In the genomic region with DNA sequence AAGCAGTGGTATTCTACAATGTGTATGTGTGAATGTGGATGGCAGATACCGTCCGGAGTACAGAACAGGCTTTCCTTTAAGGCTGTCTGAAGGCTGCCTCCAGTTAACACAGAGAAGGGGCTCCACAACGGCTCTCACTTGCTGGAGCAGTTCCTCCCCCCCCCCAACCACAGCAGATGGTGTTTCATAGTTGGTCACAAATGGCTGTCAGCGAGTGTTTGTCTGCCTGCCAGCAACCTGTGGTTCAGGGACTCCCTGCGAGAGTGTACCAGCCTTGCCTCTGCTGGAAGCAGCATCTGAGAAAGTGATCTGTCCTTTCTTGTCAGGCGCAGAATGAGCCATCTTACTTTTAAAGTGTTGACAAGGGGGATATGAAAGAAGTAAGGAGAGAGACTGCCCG, we compare ENCODE assay signal across 17 mouse cellular contexts. TPM values are rescaled to one million over a fixed set of nuclear protein-coding genes. Genes with fewer than 3 reads are reported as not detected.
A peak's percentile ranks its signal among the peaks of the same experiment; 100 is the strongest.
DNase-seq lines count a peak whose midpoint lies in the region; ATAC-seq lines count a peak whose summit lies in the region.
"Had no signal": no experiment of that assay in that cellular context is flagged by ENCODE, and none has a peak within 500 bp of the region (broad histone marks: within the 10 kb centered on the region; RNA-seq: fewer than 3 reads in every experiment).

No protein-coding gene starts in this region.

- no peaks in the 10 kb centered on the region for H3K36me3 ChIP-seq in midbrain, embryonic 11.5 days (ENCODE audit: control insufficient read depth, insufficient read depth, low read length)
- H3K36me3 ChIP-seq in midbrain, embryonic 13.5 days: no peaks in the 10 kb centered on the region
- H3K36me3 ChIP-seq in hindbrain, embryonic 14.5 days (replicated peaks; ENCODE audit: control insufficient read depth, insufficient read depth): no peaks in the 10 kb centered on the region
- H3K36me3 ChIP-seq: embryonic facial prominence, embryonic 15.5 days had no signal

- H3K4me1 ChIP-seq in midbrain, embryonic 11.5 days (ENCODE audit: control insufficient read depth, insufficient read depth, low read length): peaks cover 3% of the 10 kb centered on the region; the same call in 1 of the 2 replicates
- peaks cover 18% of the 10 kb centered on the region for H3K4me1 ChIP-seq in midbrain, embryonic 13.5 days (replicated peaks)
- H3K4me1 ChIP-seq in hindbrain, embryonic 14.5 days (replicated peaks; ENCODE audit: control insufficient read depth, insufficient read depth, low read length): no peaks in the 10 kb centered on the region
- H3K4me1 ChIP-seq: embryonic facial prominence, embryonic 15.5 days had no signal

- peak; percentile 65 for DNase-seq in midbrain, embryonic 11.5 days (ENCODE audit: low spot score, missing footprints)
- DNase-seq in cerebellum, postnatal 10 days: peak; percentile 98 to 99
- DNase-seq in hindbrain, embryonic 14.5 days (ENCODE audit: low spot score): peak; percentile 59
- DNase-seq in thymus, postnatal 10 days (ENCODE audit: low spot score in 2 of 2): peak; percentile 40 to 49
- no peak for DNase-seq in spleen, postnatal 10 days (ENCODE audit: low spot score in 2 of 2)
- DNase-seq in MN1 (ENCODE audit: low spot score): no peak
- DNase-seq: gastrocnemius, postnatal 14 days; heart, postnatal 36 days; right cerebral cortex, postnatal 14 days had no signal

- no peaks in the 10 kb centered on the region; the same call in 1 of the 2 replicates for H3K9me3 ChIP-seq in midbrain, embryonic 11.5 days (ENCODE audit: control insufficient read depth, low read length)
- 0 out of 2 replicates have a peak, but pooled peaks cover 1% of the 10 kb centered on the region for H3K9me3 ChIP-seq in midbrain, embryonic 13.5 days
- no peaks in the 10 kb centered on the region for H3K9me3 ChIP-seq in hindbrain, embryonic 14.5 days (ENCODE audit: control insufficient read depth, low read length)
- H3K9me3 ChIP-seq: embryonic facial prominence, embryonic 15.5 days had no signal

- no peak overlapping the region for H3K4me3 ChIP-seq in midbrain, embryonic 11.5 days (ENCODE audit: low read depth, low read length)
- H3K4me3 ChIP-seq in midbrain, embryonic 13.5 days (replicated peaks): no peak overlapping the region
- no peak overlapping the region for H3K4me3 ChIP-seq in hindbrain, embryonic 14.5 days (replicated peaks; ENCODE audit: low read length)
- H3K4me3 ChIP-seq: embryonic facial prominence, embryonic 15.5 days had no signal

- H3K9ac ChIP-seq in midbrain, embryonic 11.5 days (ENCODE audit: low read length): no peak overlapping the region
- H3K9ac ChIP-seq in midbrain, embryonic 13.5 days (replicated peaks): no peak overlapping the region
- no peak overlapping the region for H3K9ac ChIP-seq in hindbrain, embryonic 14.5 days
- H3K9ac ChIP-seq: embryonic facial prominence, embryonic 15.5 days had no signal

- 65% methylated on average over 7 of the region's 7 CpGs for WGBS in midbrain, embryonic 11.5 days
- WGBS in midbrain, embryonic 13.5 days: 43% methylated on average over 7 of the region's 7 CpGs
- 37% methylated on average over 7 of the region's 7 CpGs for WGBS in hindbrain, embryonic 14.5 days

- H3K27me3 ChIP-seq in midbrain, embryonic 11.5 days (ENCODE audit: control insufficient read depth, insufficient read depth, low read length): no peaks in the 10 kb centered on the region
- peaks cover 7% of the 10 kb centered on the region; the same call in 1 of the 2 replicates for H3K27me3 ChIP-seq in midbrain, embryonic 13.5 days
- peaks cover 29% of the 10 kb centered on the region for H3K27me3 ChIP-seq in hindbrain, embryonic 14.5 days (ENCODE audit: control insufficient read depth, insufficient read depth, low read length)
- H3K27me3 ChIP-seq: embryonic facial prominence, embryonic 15.5 days had no signal

- no peak overlapping the region for H3K27ac ChIP-seq in midbrain, embryonic 11.5 days (ENCODE audit: low read depth, low read length)
- no peak overlapping the region for H3K27ac ChIP-seq in midbrain, embryonic 13.5 days
- no peak overlapping the region for H3K27ac ChIP-seq in hindbrain, embryonic 14.5 days
- H3K27ac ChIP-seq: embryonic facial prominence, embryonic 15.5 days had no signal

- no peak for ATAC-seq in midbrain, embryonic 11.5 days (ENCODE audit: low FRiP score)
- ATAC-seq in midbrain, embryonic 13.5 days: no peak
- peak; percentile 69; the same call in 1 of the 2 replicates for ATAC-seq in hindbrain, embryonic 14.5 days (ENCODE audit: low FRiP score)
- ATAC-seq in erythroblast, adult 5-6 weeks (replicated peaks; ENCODE audit: low FRiP score, poor library complexity, severe bottlenecking): no peak
- ATAC-seq: CD4-positive, CD25-positive, alpha-beta regulatory T cell, adult 4 months had no signal

- no peak overlapping the region for H3K4me2 ChIP-seq in midbrain, embryonic 11.5 days
- no peak overlapping the region for H3K4me2 ChIP-seq in midbrain, embryonic 13.5 days (replicated peaks)
- no peak overlapping the region for H3K4me2 ChIP-seq in hindbrain, embryonic 14.5 days (replicated peaks)
- H3K4me2 ChIP-seq: embryonic facial prominence, embryonic 15.5 days had no signal

RNA-seq across cellular contexts. Expression of gene Olig3, which starts 17.5 kb away (rescaled TPM):
- polyA plus RNA-seq in midbrain, embryonic 11.5 days (2014; fragmentation: Nextera tagmentation; extraction: Ambion mirVana): 18.7 and 20.7 TPM in 2 replicates
- polyA plus RNA-seq in midbrain, embryonic 13.5 days (2015; fragmentation: Nextera tagmentation; extraction: Ambion mirVana): 9.3 and 25.7 TPM in 2 replicates
- 9.2 and 11.1 TPM in 2 replicates for polyA plus RNA-seq in hindbrain, embryonic 14.5 days (2014; fragmentation: Nextera tagmentation; extraction: Ambion mirVana)
- total RNA-seq in erythroblast, adult 5-6 weeks (2015; ENCODE audit: low replicate concordance): not detected in 2 replicates
- not detected in 2 replicates for total RNA-seq in erythroblast, adult 5-6 weeks (2017; ENCODE audit: low replicate concordance)
- total RNA-seq: gastrocnemius, postnatal 14 days; heart, postnatal 36 days; left cerebral cortex, postnatal 14 days had no signal
- polyA plus RNA-seq: CD4-positive, CD25-positive, alpha-beta regulatory T cell, adult 4 months; embryonic facial prominence, embryonic 15.5 days; kidney, embryonic 16.5 days; liver, embryonic 16.5 days; stomach, embryonic 16.5 days had no signal

Comparison
In these comparisons a context has a peak if more than half of its experiments do, and no peak if none do; other contexts are left out.
1. DNase-seq: peak in midbrain, embryonic 11.5 days (single experiment), cerebellum, postnatal 10 days (2 of 2), hindbrain, embryonic 14.5 days (single experiment) and thymus, postnatal 10 days (2 of 2); none in spleen, postnatal 10 days (0 of 2) and MN1 (single experiment).